Mouse (Mus musculus): Measurements from ENCODE around the gene Foxn4.

DNA sequence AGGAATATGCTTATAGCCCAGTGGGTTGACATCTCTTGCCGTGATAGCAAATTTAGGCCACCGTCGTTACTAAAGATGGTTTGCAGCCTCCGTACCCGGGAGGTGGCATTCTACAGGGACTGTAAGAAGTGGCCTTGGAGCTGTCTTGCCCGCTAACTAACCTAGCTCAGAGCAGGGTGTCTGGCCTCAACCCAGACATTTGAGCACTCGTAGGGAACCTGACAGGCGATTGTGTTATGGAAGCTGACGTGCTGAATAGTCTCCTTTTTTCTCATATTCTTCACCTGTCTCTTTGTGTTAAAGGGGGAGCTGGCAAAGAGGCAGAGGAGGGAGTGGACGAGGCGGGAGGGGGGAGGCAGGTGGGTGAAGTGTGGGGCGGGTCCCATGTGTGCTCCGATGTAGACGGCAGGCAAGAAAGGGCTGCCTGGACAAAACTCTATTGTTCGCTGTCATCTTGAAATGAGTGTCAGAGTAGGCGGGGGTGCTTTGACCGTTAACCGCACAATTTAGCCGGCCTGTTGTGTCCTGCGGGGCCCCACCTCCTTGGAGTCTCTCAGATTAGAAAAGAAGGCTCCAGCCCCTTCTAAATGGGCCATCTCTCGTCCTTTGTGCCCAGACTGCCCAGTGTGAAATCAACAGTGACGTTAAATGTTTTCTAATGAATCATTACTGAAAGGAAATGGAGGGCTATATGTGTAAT, 25.7 kb upstream of the Foxn4 start:
- no peak for TF ChIP-seq POLR2A (IDR thresholded peaks at IDR 0.05; ENCODE audit: insufficient read depth, low read depth, low read length)
- TF ChIP-seq CTCF (IDR thresholded peaks at IDR 0.05), result no peak
- no peak for TF ChIP-seq EP300 (IDR thresholded peaks at IDR 0.05; ENCODE audit: insufficient read depth, low read depth, low read length)

All from heart, adult 2 months (tissue).